Mouse (Mus musculus): ENCODE measurements around the gene Ntm. TPM values are rescaled to one million over a fixed set of nuclear protein-coding genes. Genes with fewer than 3 reads are reported as not detected.

Ntm gene
- polyA plus RNA-seq, 1 experiment from 2014 or later: 30.6 TPM

DNA sequence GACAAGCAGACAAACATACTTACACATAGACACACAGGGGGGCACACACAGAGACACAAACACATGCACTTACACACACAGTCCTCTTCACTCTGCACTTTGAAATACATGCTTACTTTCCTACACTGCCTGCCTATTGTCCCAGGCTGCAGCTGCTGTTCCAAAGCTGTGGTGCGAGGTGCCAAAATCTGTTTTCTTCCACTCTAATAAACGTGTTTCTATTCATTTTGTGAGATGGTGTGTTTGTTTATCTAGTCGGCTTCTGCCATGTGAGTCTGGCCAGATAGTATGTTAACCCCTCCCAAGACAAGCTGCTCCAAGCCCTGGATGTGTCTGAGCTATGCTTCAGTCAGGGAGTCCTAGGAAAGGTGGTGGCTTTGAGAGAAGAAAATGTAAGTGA, 700.1 kb downstream of the Ntm start:
- Histone ChIP-seq H3K4me1 (replicated peaks; ENCODE audit: control insufficient read depth, insufficient read depth, low read length) (no peaks in the 10 kb centered on the region), H3K4me2 (replicated peaks; ENCODE audit: low read depth, low read length) (no peak overlapping the region), H3K4me3 (ENCODE audit: low read depth, low read length) (no peak overlapping the region), H3K9me3 (ENCODE audit: control insufficient read depth, low read length) (no peaks in the 10 kb centered on the region), H3K9ac (ENCODE audit: low read depth, low read length) (no peak overlapping the region), H3K27ac (ENCODE audit: low read depth, low read length) (no peak overlapping the region), H3K36me3 (ENCODE audit: control insufficient read depth, insufficient read depth, low read length) (no peaks in the 10 kb centered on the region), H3K27me3 (ENCODE audit: control insufficient read depth, insufficient read depth, low read length) (no peaks in the 10 kb centered on the region)
- DNase-seq (ENCODE audit: low spot score): no peak
- no peak for ATAC-seq (ENCODE audit: low FRiP score)
- 66% methylated on average over 3 of the region's 3 CpGs for WGBS

DNA sequence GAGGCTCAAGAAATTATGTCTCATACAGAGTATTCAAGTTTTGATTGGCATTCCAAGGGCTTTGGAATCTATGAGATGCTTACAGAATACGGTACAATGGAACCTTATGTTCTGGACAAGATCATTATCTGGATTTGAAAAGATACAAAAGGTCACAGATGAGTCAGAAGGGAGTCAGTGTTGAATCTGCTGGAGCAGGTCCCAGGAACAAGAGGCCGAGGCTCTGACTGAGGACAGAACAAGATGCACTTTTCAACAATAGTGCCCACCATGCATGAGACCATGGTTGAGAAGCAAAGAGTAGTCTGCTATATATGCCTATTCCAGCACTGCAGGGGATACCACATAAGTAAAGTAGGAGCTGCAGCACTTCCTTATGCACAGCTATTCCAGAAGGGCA, 710.1 kb downstream of the Ntm start:
- H3K27ac ChIP-seq (ENCODE audit: low read depth, low read length): no peak overlapping the region
- ATAC-seq (ENCODE audit: low FRiP score) (no peak), DNase-seq (ENCODE audit: low spot score) (no peak)
- no peaks in the 10 kb centered on the region for H3K27me3 ChIP-seq (ENCODE audit: control insufficient read depth, insufficient read depth, low read length)
- H3K9me3 ChIP-seq (ENCODE audit: control insufficient read depth, low read length): no peaks in the 10 kb centered on the region
- H3K4me2 ChIP-seq (replicated peaks; ENCODE audit: low read depth, low read length): no peak overlapping the region
- no peak overlapping the region for H3K4me3 ChIP-seq (ENCODE audit: low read depth, low read length)
- WGBS: 80% methylated on average over 2 of the region's 2 CpGs
- no peaks in the 10 kb centered on the region for H3K36me3 ChIP-seq (ENCODE audit: control insufficient read depth, insufficient read depth, low read length)
- no peak overlapping the region for H3K9ac ChIP-seq (ENCODE audit: low read depth, low read length)
- H3K4me1 ChIP-seq (replicated peaks; ENCODE audit: control insufficient read depth, insufficient read depth, low read length): no peaks in the 10 kb centered on the region

GRCm38 (mm10) chr9:29250813-29251212, 712.1 kb downstream of the Ntm start:
- Histone ChIP-seq H3K9ac (ENCODE audit: low read depth, low read length) (no peak overlapping the region), H3K9me3 (ENCODE audit: control insufficient read depth, low read length) (no peaks in the 10 kb centered on the region), H3K27ac (ENCODE audit: low read depth, low read length) (no peak overlapping the region), H3K4me3 (ENCODE audit: low read depth, low read length) (no peak overlapping the region), H3K36me3 (ENCODE audit: control insufficient read depth, insufficient read depth, low read length) (no peaks in the 10 kb centered on the region), H3K4me1 (replicated peaks; ENCODE audit: control insufficient read depth, insufficient read depth, low read length) (no peaks in the 10 kb centered on the region), H3K27me3 (ENCODE audit: control insufficient read depth, insufficient read depth, low read length) (no peaks in the 10 kb centered on the region), H3K4me2 (replicated peaks; ENCODE audit: low read depth, low read length) (no peak overlapping the region)
- 65% methylated on average over 3 of the region's 3 CpGs for WGBS
- ATAC-seq (ENCODE audit: low FRiP score): no peak
- DNase-seq (ENCODE audit: low spot score): no peak

DNA sequence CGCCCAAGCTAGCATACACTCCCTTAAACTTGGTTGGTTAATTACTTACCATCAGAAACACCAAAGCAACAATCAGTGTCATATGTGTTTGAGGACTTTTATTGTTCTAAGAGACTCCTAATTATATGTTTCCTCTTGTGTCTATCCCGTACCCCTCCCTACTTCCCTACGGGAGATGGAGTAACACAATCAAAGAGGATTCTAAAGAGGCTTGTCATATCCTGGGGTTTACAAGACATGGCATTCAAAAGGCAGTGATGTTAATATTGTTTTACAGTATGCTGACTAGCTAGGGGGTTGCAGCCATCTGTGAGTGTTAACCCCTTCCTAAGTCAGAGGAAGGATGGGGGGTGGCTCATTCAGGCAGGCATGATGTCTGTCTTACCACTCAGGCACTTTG, 715.1 kb downstream of the Ntm start:
- H3K9me3 ChIP-seq (ENCODE audit: control insufficient read depth, low read length): no peaks in the 10 kb centered on the region
- H3K36me3 ChIP-seq (ENCODE audit: control insufficient read depth, insufficient read depth, low read length): no peaks in the 10 kb centered on the region
- H3K4me1 ChIP-seq (replicated peaks; ENCODE audit: control insufficient read depth, insufficient read depth, low read length): no peaks in the 10 kb centered on the region
- no peak for DNase-seq (ENCODE audit: low spot score)
- no peak overlapping the region for H3K4me2 ChIP-seq (replicated peaks; ENCODE audit: low read depth, low read length)
- H3K27ac ChIP-seq (ENCODE audit: low read depth, low read length): no peak overlapping the region
- H3K4me3 ChIP-seq (ENCODE audit: low read depth, low read length): no peak overlapping the region
- H3K27me3 ChIP-seq (ENCODE audit: control insufficient read depth, insufficient read depth, low read length): no peaks in the 10 kb centered on the region
- H3K9ac ChIP-seq (ENCODE audit: low read depth, low read length): no peak overlapping the region
- WGBS: 60% methylated on average over 3 of the region's 3 CpGs
- no peak for ATAC-seq (ENCODE audit: low FRiP score)

DNA sequence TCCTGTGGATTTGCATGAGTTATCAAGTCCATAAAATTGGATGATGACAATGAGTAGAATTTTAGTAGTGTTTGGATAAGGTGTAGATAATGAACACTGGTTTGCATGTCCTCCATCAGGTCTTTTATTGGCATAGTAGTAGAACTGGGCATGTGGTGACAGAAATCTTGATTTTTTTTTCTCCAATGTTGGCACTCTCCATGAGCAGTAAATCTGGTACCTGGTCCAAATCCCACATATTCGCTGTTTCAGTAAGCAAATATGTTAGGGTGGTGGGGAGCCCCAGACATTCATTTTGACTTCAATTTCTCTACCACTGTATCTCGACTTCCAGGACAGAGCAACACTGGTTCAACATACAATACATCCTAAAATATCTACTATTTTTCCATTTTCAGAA, 718.9 kb downstream of the Ntm start:
- Histone ChIP-seq H3K4me1 (replicated peaks; ENCODE audit: control insufficient read depth, insufficient read depth, low read length) (no peaks in the 10 kb centered on the region), H3K36me3 (ENCODE audit: control insufficient read depth, insufficient read depth, low read length) (no peaks in the 10 kb centered on the region), H3K4me2 (replicated peaks; ENCODE audit: low read depth, low read length) (no peak overlapping the region), H3K9ac (ENCODE audit: low read depth, low read length) (no peak overlapping the region), H3K9me3 (ENCODE audit: control insufficient read depth, low read length) (no peaks in the 10 kb centered on the region), H3K27ac (ENCODE audit: low read depth, low read length) (no peak overlapping the region), H3K4me3 (ENCODE audit: low read depth, low read length) (no peak overlapping the region), H3K27me3 (ENCODE audit: control insufficient read depth, insufficient read depth, low read length) (no peaks in the 10 kb centered on the region)
- WGBS: 90% methylated on average over 2 of the region's 2 CpGs
- ATAC-seq (ENCODE audit: low FRiP score) (no peak), DNase-seq (ENCODE audit: low spot score) (no peak)

DNA sequence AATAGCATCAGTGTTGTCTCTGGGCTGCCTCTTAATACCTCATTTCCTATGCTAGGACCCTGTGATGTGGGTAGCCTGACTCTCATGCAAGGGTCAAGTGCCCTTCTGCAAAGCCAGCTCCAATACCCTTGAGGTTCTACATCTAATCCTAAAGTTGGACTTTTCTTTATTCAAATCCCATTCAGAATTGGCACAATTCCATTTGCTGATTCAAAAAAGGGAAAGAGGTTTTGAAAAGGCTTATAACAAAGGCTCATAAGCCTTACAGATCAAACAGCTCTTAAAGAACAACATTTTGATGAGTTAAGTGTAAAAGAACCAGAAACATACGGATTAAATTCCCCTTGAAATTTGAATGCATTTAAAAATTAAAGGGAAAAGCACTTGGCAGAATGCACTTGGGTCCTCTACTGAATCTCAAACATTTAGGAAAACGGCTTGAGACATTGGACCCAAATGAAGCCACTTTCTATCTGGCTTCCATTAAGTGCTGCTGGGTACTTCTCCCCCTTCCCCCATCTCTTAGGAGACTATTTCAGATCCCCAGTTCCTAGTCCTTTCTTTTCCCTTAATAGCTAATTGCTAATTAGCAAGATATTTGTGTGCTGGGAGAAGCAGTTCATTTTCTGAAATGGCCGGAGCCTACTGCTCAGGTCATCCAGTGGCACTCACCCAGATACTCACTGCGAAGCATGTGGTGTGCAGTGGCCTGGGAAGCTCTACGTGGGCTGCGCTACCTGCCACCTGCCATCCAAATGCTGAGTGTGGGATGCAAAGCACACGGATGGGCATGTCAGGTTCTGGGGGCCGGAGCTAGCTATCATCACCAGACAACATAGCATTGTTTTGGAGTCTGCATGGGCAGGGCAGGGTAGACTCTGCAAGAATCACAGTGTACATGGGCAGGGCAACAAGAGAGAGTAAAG, 720.2 kb downstream of the Ntm start:
- H3K27ac ChIP-seq (ENCODE audit: low read depth, low read length): no peak overlapping the region
- no peaks in the 10 kb centered on the region for H3K27me3 ChIP-seq (ENCODE audit: control insufficient read depth, insufficient read depth, low read length)
- ATAC-seq (ENCODE audit: low FRiP score) (no peak), DNase-seq (ENCODE audit: low spot score) (no peak)
- WGBS: 90% methylated on average over 8 of the region's 8 CpGs
- no peak overlapping the region for H3K4me3 ChIP-seq (ENCODE audit: low read depth, low read length)
- no peaks in the 10 kb centered on the region for H3K9me3 ChIP-seq (ENCODE audit: control insufficient read depth, low read length)
- no peaks in the 10 kb centered on the region for H3K36me3 ChIP-seq (ENCODE audit: control insufficient read depth, insufficient read depth, low read length)
- H3K4me1 ChIP-seq (replicated peaks; ENCODE audit: control insufficient read depth, insufficient read depth, low read length): no peaks in the 10 kb centered on the region
- no peak overlapping the region for H3K4me2 ChIP-seq (replicated peaks; ENCODE audit: low read depth, low read length)
- H3K9ac ChIP-seq (ENCODE audit: low read depth, low read length): no peak overlapping the region

DNA sequence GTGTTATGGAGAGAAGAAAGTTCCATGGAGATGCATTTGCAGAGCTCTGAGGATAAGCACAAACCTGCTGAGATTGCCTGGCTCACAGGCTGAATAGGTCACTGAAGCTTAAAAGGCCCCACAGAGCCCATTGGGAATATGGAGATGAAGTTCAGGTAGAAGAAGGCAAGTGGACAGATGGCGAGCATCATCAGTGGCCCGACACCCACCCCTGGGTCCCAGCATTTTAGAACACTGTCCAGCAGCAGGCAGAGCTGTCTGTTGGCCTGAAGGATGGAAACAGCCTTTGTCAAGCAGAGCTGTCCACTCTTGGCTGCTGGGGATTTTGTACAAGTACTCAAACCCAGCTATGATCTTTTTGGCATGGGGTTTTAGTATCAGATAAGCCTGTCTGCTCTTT, 722.1 kb downstream of the Ntm start:
- Histone ChIP-seq H3K27me3 (ENCODE audit: control insufficient read depth, insufficient read depth, low read length) (no peaks in the 10 kb centered on the region), H3K4me3 (ENCODE audit: low read depth, low read length) (no peak overlapping the region), H3K9ac (ENCODE audit: low read depth, low read length) (no peak overlapping the region), H3K4me2 (replicated peaks; ENCODE audit: low read depth, low read length) (no peak overlapping the region), H3K4me1 (replicated peaks; ENCODE audit: control insufficient read depth, insufficient read depth, low read length) (no peaks in the 10 kb centered on the region), H3K36me3 (ENCODE audit: control insufficient read depth, insufficient read depth, low read length) (no peaks in the 10 kb centered on the region), H3K27ac (ENCODE audit: low read depth, low read length) (no peak overlapping the region), H3K9me3 (ENCODE audit: control insufficient read depth, low read length) (no peaks in the 10 kb centered on the region)
- DNase-seq (ENCODE audit: low spot score) (no peak), ATAC-seq (ENCODE audit: low FRiP score) (no peak)
- 80% methylated on average over 2 of the region's 2 CpGs for WGBS

DNA sequence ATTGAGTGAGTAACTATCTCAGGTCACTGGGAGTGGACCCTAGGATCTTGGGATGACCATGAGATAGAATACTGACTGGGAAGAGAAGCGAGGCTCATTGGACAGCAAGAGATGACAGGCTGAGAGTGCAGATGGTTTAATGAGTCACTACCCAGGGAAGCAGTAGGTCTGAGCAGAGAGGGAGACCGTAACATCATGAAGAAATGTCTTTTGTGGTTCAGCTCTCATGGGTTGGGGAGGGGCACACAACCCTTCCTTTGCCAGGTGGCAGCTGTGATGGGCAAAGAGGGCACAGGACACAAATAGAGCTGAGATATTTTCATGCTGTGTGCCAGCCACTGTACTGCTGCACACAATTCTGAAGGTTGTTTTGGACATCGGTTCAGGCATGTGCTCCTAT, 724.0 kb downstream of the Ntm start:
- ATAC-seq (ENCODE audit: low FRiP score): no peak
- 93% methylated on average over 3 of the region's 3 CpGs for WGBS
- H3K4me2 ChIP-seq (replicated peaks; ENCODE audit: low read depth, low read length): no peak overlapping the region

DNA sequence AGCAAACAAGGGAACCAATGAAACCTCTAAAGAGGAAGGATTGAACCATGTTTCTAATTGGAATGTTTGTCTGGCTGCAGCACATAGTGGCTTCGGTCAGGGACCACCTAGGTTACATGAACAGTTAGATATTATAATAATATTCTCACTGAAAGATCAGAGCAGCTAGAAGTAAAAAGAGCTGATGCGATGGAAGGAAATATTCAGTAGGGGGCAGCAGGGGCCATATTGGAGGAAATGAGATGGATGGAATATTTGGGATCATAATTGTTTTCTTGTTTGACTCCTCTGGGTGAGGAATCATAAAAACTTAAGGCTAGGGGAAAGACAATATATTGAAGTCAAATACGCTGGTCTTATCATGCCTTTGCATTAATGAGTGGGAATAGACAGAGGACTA, 726.2 kb downstream of the Ntm start:
- Histone ChIP-seq H3K36me3 (ENCODE audit: control insufficient read depth, insufficient read depth, low read length) (no peaks in the 10 kb centered on the region), H3K4me3 (ENCODE audit: low read depth, low read length) (no peak overlapping the region), H3K9ac (ENCODE audit: low read depth, low read length) (no peak overlapping the region), H3K27me3 (ENCODE audit: control insufficient read depth, insufficient read depth, low read length) (no peaks in the 10 kb centered on the region), H3K4me2 (replicated peaks; ENCODE audit: low read depth, low read length) (no peak overlapping the region), H3K27ac (ENCODE audit: low read depth, low read length) (no peak overlapping the region), H3K9me3 (ENCODE audit: control insufficient read depth, low read length) (no peaks in the 10 kb centered on the region), H3K4me1 (replicated peaks; ENCODE audit: control insufficient read depth, insufficient read depth, low read length) (no peaks in the 10 kb centered on the region)
- ATAC-seq (ENCODE audit: low FRiP score) (no peak), DNase-seq (ENCODE audit: low spot score) (no peak)
- WGBS: 93% methylated on average over 3 of the region's 3 CpGs

More for the DNA sequence above, 724.0 kb downstream of the Ntm start:
- Histone ChIP-seq H3K36me3 (ENCODE audit: control insufficient read depth, insufficient read depth, low read length) (no peaks in the 10 kb centered on the region), H3K27ac (ENCODE audit: low read depth, low read length) (no peak overlapping the region), H3K4me1 (replicated peaks; ENCODE audit: control insufficient read depth, insufficient read depth, low read length) (no peaks in the 10 kb centered on the region), H3K9ac (ENCODE audit: low read depth, low read length) (no peak overlapping the region), H3K4me3 (ENCODE audit: low read depth, low read length) (no peak overlapping the region), H3K27me3 (ENCODE audit: control insufficient read depth, insufficient read depth, low read length) (no peaks in the 10 kb centered on the region), H3K9me3 (ENCODE audit: control insufficient read depth, low read length) (no peaks in the 10 kb centered on the region)
- DNase-seq (ENCODE audit: low spot score): no peak

Data from hindbrain, embryonic 11.5 days (tissue).